Mouse (Mus musculus): ENCODE data around the gene Srxn1. TPM values are rescaled to one million over a fixed set of nuclear protein-coding genes. Genes with fewer than 3 reads are reported as not detected.

The Srxn1 gene
- polyA plus RNA-seq, 1 experiment from 2014 or later, result 11.0 TPM

Other genes starting within 250 kb of the Srxn1 start
- 1.4 and 2.8 TPM in 2 replicates for gene Angpt4, start 194.3 kb upstream of the Srxn1 start, polyA plus RNA-seq (2015; fragmentation: Nextera tagmentation; extraction: Ambion mirVana)
- 29.5 and 30.7 TPM in 2 replicates for gene Fam110a, start 125.3 kb upstream of the Srxn1 start, polyA plus RNA-seq (2015; fragmentation: Nextera tagmentation; extraction: Ambion mirVana)
- 5.9 and 6.3 TPM in 2 replicates for gene Slc52a3, start 109.0 kb upstream of the Srxn1 start, polyA plus RNA-seq (2015; fragmentation: Nextera tagmentation; extraction: Ambion mirVana)
- gene Scrt2, start 24.0 kb upstream of the Srxn1 start, polyA plus RNA-seq (2015; fragmentation: Nextera tagmentation; extraction: Ambion mirVana), result 0.09 TPM in 1 of 2 replicates, not detected in the other
- gene Tcf15, start 38.0 kb downstream of the Srxn1 start, polyA plus RNA-seq (2015; fragmentation: Nextera tagmentation; extraction: Ambion mirVana), result 5.5 and 6.5 TPM in 2 replicates
- 87.0 and 87.5 TPM in 2 replicates for gene Csnk2a1, start 121.3 kb downstream of the Srxn1 start, polyA plus RNA-seq (2015; fragmentation: Nextera tagmentation; extraction: Ambion mirVana)
- gene Tbc1d20, start 188.3 kb downstream of the Srxn1 start, polyA plus RNA-seq (2015; fragmentation: Nextera tagmentation; extraction: Ambion mirVana), result 47.6 and 49.1 TPM in 2 replicates
- gene Rbck1, start 227.1 kb downstream of the Srxn1 start, polyA plus RNA-seq (2015; fragmentation: Nextera tagmentation; extraction: Ambion mirVana), result 91.3 and 94.1 TPM in 2 replicates
- 3.9 and 6.5 TPM in 2 replicates for gene Trib3, start 238.5 kb downstream of the Srxn1 start, polyA plus RNA-seq (2015; fragmentation: Nextera tagmentation; extraction: Ambion mirVana)